8 mouse cellular contexts compared by ENCODE assay signal in genomic region chr19:23225065-23225464, GRCm38 (mm10). TPM values are rescaled to one million over a fixed set of nuclear protein-coding genes. Genes with fewer than 3 reads are reported as not detected.
DNase-seq lines count a peak whose midpoint lies in the region; ATAC-seq lines count a peak whose summit lies in the region.

No protein-coding gene starts in this region.

- ATAC-seq in CD4-positive, CD25-positive, alpha-beta regulatory T cell, adult 4 months, result no peak

- peak; percentile 3 for DNase-seq in CD4-positive, CD25-positive, alpha-beta regulatory T cell, adult 2 months (ENCODE audit: low read depth, low spot score)
- peak; percentile 64 for DNase-seq in layer of hippocampus, adult 11-12 months (ENCODE audit: low spot score)
- no peak for DNase-seq in layer of hippocampus, postnatal 36 days
- DNase-seq in cerebellum, adult 11 months, result peak; percentile 30
- DNase-seq in layer of hippocampus, adult 9-10 months (ENCODE audit: low spot score), result peak; percentile 58
- no peak for DNase-seq in T-cell, adult 2 months (ENCODE audit: low spot score)
- DNase-seq in gastrocnemius, postnatal 25 days, result no peak

RNA-seq across cellular contexts. Expression of gene Smc5, which starts 48.6 kb away (rescaled TPM):
- 10 to 100 TPM; 27.4 to 33.6 TPM for polyA plus RNA-seq in CD4-positive, CD25-positive, alpha-beta regulatory T cell, adult 4 months (2017; shearing (Covaris generic))
- 10 to 100 TPM; 34.0 to 39.8 TPM for total RNA-seq in layer of hippocampus, postnatal 36 days (2021)
- 10 to 100 TPM; 13.1 to 13.6 TPM for total RNA-seq in gastrocnemius, postnatal 25 days (2021)

Comparison
In these comparisons a context has a peak if more than half of its experiments do, and no peak if none do; other contexts are left out.
1. DNase-seq: peak in CD4-positive, CD25-positive, alpha-beta regulatory T cell, adult 2 months (single experiment), layer of hippocampus, adult 11-12 months (single experiment), cerebellum, adult 11 months (single experiment) and layer of hippocampus, adult 9-10 months (single experiment); none in layer of hippocampus, postnatal 36 days (0 of 2), T-cell, adult 2 months (single experiment) and gastrocnemius, postnatal 25 days (single experiment).